ENCODE assay signal across 8 mouse cellular contexts in the genomic region with DNA sequence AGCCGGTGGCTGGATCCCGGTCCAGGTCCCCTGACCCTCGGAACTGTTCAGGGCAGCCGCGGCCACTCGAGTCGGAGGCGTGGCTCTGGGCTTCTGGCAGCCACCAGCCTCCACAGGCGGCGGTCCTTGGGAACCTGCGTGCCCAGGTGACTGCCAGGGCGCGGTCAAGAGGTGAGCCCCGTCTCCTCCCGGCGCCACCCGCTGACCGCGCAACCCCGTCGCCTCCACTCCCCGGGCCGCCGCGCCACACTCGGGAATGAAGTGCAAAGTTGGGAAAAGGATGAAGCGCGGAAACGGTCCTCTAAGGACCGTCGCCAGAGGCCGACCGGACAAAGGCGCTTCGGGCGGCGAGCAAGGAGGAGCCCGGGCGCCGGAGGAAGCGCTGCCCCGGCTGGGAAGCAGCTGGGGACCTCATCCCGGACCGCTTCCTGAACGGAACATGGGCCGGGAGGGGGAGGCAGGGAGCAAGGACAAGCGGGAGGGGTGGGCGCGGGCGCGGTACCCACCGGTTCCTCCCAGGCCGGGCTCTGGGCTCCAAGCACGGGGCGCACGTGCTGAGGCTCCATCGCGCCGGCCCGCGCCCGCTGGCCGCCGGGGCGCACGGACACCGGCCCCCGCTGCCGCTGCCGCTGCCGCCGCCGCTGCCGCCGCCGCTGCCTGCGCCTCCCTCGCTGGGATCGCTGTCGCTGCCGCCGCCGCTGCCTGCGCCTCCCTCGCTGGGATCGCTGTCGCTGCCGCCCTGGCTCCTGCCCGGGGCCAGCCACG. TPM values are rescaled to one million over a fixed set of nuclear protein-coding genes. Genes with fewer than 3 reads are reported as not detected.
DNase-seq lines count a peak whose midpoint lies in the region; ATAC-seq and TF ChIP-seq lines count a peak whose summit lies in the region.

No protein-coding gene starts in this region.

- no peaks in the 10 kb centered on the region for H3K36me3 ChIP-seq in forebrain, embryonic 15.5 days
- H3K36me3 ChIP-seq in hindbrain, embryonic 12.5 days, result no peaks in the 10 kb centered on the region
- no peaks in the 10 kb centered on the region for H3K36me3 ChIP-seq in limb, embryonic 13.5 days
- H3K36me3 ChIP-seq in midbrain, embryonic 15.5 days (replicated peaks), result no peaks in the 10 kb centered on the region

- peaks cover 20% of the 10 kb centered on the region for H3K4me1 ChIP-seq in forebrain, embryonic 15.5 days
- H3K4me1 ChIP-seq in hindbrain, embryonic 12.5 days, result peaks cover 8% of the 10 kb centered on the region; the same call in 1 of the 2 replicates
- peaks cover 20% of the 10 kb centered on the region; the same call in 1 of the 2 replicates for H3K4me1 ChIP-seq in limb, embryonic 13.5 days
- H3K4me1 ChIP-seq in midbrain, embryonic 15.5 days, result peaks cover 24% of the 10 kb centered on the region

- H3K9ac ChIP-seq in forebrain, embryonic 15.5 days (replicated peaks), result peak overlapping the region; percentile 94
- H3K9ac ChIP-seq in hindbrain, embryonic 12.5 days, result peak overlapping the region; percentile 88
- H3K9ac ChIP-seq in limb, embryonic 13.5 days, result peak overlapping the region; percentile 87
- peak overlapping the region; percentile 91 for H3K9ac ChIP-seq in midbrain, embryonic 15.5 days

- H3K4me2 ChIP-seq in forebrain, embryonic 15.5 days (replicated peaks), result peak overlapping the region; percentile 92
- H3K4me2 ChIP-seq in hindbrain, embryonic 12.5 days (replicated peaks), result peak overlapping the region; percentile 94
- peak overlapping the region; percentile 98 for H3K4me2 ChIP-seq in limb, embryonic 13.5 days (replicated peaks)
- peak overlapping the region; percentile 98 for H3K4me2 ChIP-seq in midbrain, embryonic 15.5 days

- H3K9me3 ChIP-seq in forebrain, embryonic 15.5 days, result no peaks in the 10 kb centered on the region
- H3K9me3 ChIP-seq in hindbrain, embryonic 12.5 days (replicated peaks), result no peaks in the 10 kb centered on the region
- H3K9me3 ChIP-seq in limb, embryonic 13.5 days, result no peaks in the 10 kb centered on the region
- H3K9me3 ChIP-seq in midbrain, embryonic 15.5 days, result no peaks in the 10 kb centered on the region

- ATAC-seq in forebrain, embryonic 15.5 days (replicated peaks), result peak; percentile 69
- ATAC-seq in hindbrain, embryonic 12.5 days (ENCODE audit: low FRiP score), result peak; percentile 61
- ATAC-seq in limb, embryonic 13.5 days (ENCODE audit: low FRiP score, low read depth), result peak; percentile 30; the same call in 1 of the 2 replicates
- ATAC-seq in midbrain, embryonic 15.5 days (replicated peaks), result peak; percentile 70

- H3K27me3 ChIP-seq in forebrain, embryonic 15.5 days, result peaks cover 3% of the 10 kb centered on the region; the same call in 1 of the 2 replicates
- peaks cover 16% of the 10 kb centered on the region for H3K27me3 ChIP-seq in hindbrain, embryonic 12.5 days
- peaks cover 36% of the 10 kb centered on the region for H3K27me3 ChIP-seq in limb, embryonic 13.5 days
- H3K27me3 ChIP-seq in midbrain, embryonic 15.5 days (replicated peaks), result no peaks in the 10 kb centered on the region; the same call in 1 of the 2 replicates

- peak overlapping the region; percentile 90 for H3K27ac ChIP-seq in forebrain, embryonic 15.5 days (replicated peaks)
- H3K27ac ChIP-seq in hindbrain, embryonic 12.5 days, result peak overlapping the region; percentile 89
- peak overlapping the region; percentile 39; the same call in 1 of the 2 replicates for H3K27ac ChIP-seq in limb, embryonic 13.5 days
- H3K27ac ChIP-seq in midbrain, embryonic 15.5 days, result peak overlapping the region; percentile 91

- TF ChIP-seq POLR2A in brain, embryonic 14.5 days (IDR thresholded peaks at IDR 0.05; ENCODE audit: borderline replicate concordance, extremely low read depth, insufficient read depth, insufficient read length, poor library complexity, severe bottlenecking), result no peak

- peak overlapping the region; percentile 62 for H3K4me3 ChIP-seq in forebrain, embryonic 15.5 days
- peak overlapping the region; percentile 86 for H3K4me3 ChIP-seq in hindbrain, embryonic 12.5 days
- H3K4me3 ChIP-seq in limb, embryonic 13.5 days, result peak overlapping the region; percentile 77
- H3K4me3 ChIP-seq in midbrain, embryonic 15.5 days, result peak overlapping the region; percentile 94

- peak; percentile 19 to 43 for DNase-seq in frontal cortex, postnatal 10 days (ENCODE audit: low spot score in 2 of 2)
- no peak for DNase-seq in frontal cortex, adult 2 months (ENCODE audit: extremely low spot score in 1 of 2, low spot score in 1 of 2)
- peak; percentile 60 for DNase-seq in brain, embryonic 14.5 days (ENCODE audit: low read depth)
- peak; percentile 61 for DNase-seq in urinary bladder, adult 2 months (ENCODE audit: low spot score)

- WGBS in forebrain, embryonic 15.5 days, result under 1% methylated on average over 68 of the region's 90 CpGs
- WGBS in hindbrain, embryonic 12.5 days, result under 1% methylated on average over 52 of the region's 90 CpGs
- under 1% methylated on average over 53 of the region's 90 CpGs for whole genome bisulfite sequencing in limb, embryonic 13.5 days
- under 1% methylated on average over 70 of the region's 90 CpGs for WGBS in midbrain, embryonic 15.5 days

- no peak for TF ChIP-seq CTCF in brain, embryonic 14.5 days (IDR thresholded peaks at IDR 0.05; ENCODE audit: borderline replicate concordance, extremely low read depth, insufficient read depth, insufficient read length)

RNA-seq across cellular contexts. Expression of a gene that starts 0.5 kb away (rescaled TPM):
- 13.8 and 14.2 TPM in 2 replicates for polyA plus RNA-seq in frontal cortex, adult 2 months (2012; rRNA removed)
- polyA plus RNA-seq in brain, embryonic 14.5 days (2012; rRNA removed), result 3.8 and 4.9 TPM in 2 replicates
- polyA plus RNA-seq in forebrain, embryonic 15.5 days (2015; fragmentation: Nextera tagmentation; extraction: Ambion mirVana), result 2.6 and 2.8 TPM in 2 replicates
- 2.8 and 3.6 TPM in 2 replicates for polyA plus RNA-seq in hindbrain, embryonic 12.5 days (2016; fragmentation: Nextera tagmentation; extraction: Ambion mirVana)
- 1.1 and 1.2 TPM in 2 replicates for polyA plus RNA-seq in limb, embryonic 13.5 days (2015; fragmentation: Nextera tagmentation; extraction: Ambion mirVana)
- polyA plus RNA-seq in midbrain, embryonic 15.5 days (2015; fragmentation: Nextera tagmentation; extraction: Ambion mirVana), result 2.8 and 3.1 TPM in 2 replicates
- 5.6 and 6.2 TPM in 2 replicates for polyA plus RNA-seq in urinary bladder, adult 2 months (2012; rRNA removed)

Comparison
In these comparisons a context has a peak if more than half of its experiments do, and no peak if none do; other contexts are left out.
1. DNase-seq: peak in frontal cortex, postnatal 10 days (2 of 2), brain, embryonic 14.5 days (single experiment) and urinary bladder, adult 2 months (single experiment); none in frontal cortex, adult 2 months (0 of 2).
2. H3K27ac ChIP-seq: peak in every context shown above with its lines; median percentile 91 in midbrain, embryonic 15.5 days; 90 in forebrain, embryonic 15.5 days; 89 in hindbrain, embryonic 12.5 days; 39 in limb, embryonic 13.5 days.
3. Peak in every context shown above with its lines, with median percentiles within 50 percentile points of each other: ATAC-seq, H3K4me2 ChIP-seq, H3K4me3 ChIP-seq and H3K9ac ChIP-seq.